Mouse (Mus musculus) inflammation-experienced regulatory T-cells (primary cell): ENCODE results near the gene Slc7a14. TPM values are rescaled to one million over a fixed set of nuclear protein-coding genes. Genes with fewer than 3 reads are reported as not detected.

Experiments
- polyA plus RNA-seq, 2 experiments: library from polyadenylated mRNA; unstranded; fragments of 100-300 nt; shearing (Covaris generic); gene quantifications; one replicate each; pipeline ENCODE4 v1.2.1; 2017

Slc7a14 gene
- polyA plus RNA-seq: 1 to 10 TPM in 1 of 2 experiments, under 1 TPM in 1; 0.04 to 1.0 TPM

GRCm38 (mm10) chr3:31309934-31310787, at the start of gene Slc7a14:
Slc7a14 (minus strand) TSS chr3:31310378.

Other genes starting within 250 kb of the Slc7a14 start
- 10 to 100 TPM; 38.7 to 51.6 TPM for gene Skil, start 215.3 kb downstream of the Slc7a14 start, polyA plus RNA-seq
- not detected for gene Cldn11, start 160.5 kb downstream of the Slc7a14 start, polyA plus RNA-seq